Mouse (Mus musculus): Measurements from ENCODE around the gene Rnf126.
A peak's percentile ranks its signal among the peaks of the same experiment; 100 is the strongest.

Rnf126 gene

DNA sequence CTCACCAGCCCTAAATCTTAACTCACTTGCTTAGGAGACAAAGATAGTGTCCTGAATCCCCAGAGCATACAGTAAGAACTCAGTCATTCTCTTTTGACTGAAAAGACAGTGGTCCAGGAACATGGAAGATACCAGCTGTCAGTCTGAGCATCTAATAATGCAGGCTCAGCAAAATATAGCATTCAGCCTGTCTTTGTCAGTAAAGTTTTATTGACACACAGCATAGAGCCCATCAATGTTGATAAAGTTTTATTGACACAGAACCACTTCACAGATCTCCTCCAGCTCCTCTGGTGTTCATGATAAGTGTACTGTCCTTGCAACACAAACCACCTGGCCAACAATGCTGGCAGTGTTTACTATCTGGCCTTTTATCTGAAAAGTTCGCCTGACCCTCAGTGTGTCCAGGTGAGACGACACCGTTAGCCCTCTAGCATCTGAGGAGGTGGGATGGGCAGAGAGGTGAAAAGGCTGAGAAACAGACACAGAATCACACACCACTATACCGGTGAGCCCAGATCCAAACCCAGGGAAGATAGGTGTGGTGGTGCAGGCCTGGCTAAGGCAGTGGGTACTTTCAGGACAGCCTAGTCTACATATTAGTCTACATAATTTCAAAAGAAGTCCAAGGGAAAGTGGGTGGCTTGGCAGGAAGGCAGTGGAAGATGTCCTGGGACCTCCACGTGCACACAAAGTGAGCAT lies 25.7 kb upstream of the Rnf126 start:
- DNase-seq: no peak

DNA sequence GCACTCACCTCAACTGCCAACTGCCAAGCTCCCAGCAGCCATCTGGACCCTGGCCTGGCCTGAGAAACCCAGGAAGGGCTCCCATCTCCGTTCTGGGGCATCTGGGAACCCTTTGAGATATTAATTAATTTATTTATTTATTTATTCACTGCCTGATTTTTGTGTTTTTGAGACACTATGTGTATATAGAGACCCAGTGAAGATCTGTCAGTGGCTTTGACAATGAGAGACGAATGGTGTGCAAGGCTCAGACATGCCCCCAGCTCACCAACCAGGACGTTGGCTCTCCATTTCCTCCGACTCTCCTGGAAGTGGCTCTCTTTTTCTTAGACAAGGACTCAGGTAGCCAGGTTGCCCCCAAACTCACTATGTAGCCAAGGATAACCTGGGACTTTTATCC lies 24.1 kb upstream of the Rnf126 start, which contains the start of gene Prss57:
Gene Prss57, minus strand, starts transcription at position 101 of the 400 bp plus-strand sequence.
- DNase-seq: no peak

DNA sequence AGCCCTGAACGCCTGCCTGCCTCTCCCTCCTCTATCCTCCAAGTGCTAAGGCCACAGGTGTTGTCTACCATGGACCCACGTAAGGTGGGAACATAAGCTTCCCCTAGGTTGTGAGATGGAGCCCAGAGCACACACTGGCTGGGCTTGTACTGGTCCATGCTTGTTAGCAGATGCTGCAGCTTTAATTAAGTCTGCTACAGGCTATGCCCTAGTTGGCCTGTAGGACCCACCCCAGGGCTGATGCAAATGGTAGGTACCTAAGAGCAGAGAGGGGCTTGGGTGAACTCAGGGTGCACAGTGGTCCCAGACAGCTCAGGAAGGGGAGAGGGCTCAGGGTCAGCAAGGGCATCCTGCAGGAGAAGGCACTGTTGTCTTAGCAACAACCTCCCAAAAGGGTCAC lies 22.8 kb upstream of the Rnf126 start:
- no peak for DNase-seq

DNA sequence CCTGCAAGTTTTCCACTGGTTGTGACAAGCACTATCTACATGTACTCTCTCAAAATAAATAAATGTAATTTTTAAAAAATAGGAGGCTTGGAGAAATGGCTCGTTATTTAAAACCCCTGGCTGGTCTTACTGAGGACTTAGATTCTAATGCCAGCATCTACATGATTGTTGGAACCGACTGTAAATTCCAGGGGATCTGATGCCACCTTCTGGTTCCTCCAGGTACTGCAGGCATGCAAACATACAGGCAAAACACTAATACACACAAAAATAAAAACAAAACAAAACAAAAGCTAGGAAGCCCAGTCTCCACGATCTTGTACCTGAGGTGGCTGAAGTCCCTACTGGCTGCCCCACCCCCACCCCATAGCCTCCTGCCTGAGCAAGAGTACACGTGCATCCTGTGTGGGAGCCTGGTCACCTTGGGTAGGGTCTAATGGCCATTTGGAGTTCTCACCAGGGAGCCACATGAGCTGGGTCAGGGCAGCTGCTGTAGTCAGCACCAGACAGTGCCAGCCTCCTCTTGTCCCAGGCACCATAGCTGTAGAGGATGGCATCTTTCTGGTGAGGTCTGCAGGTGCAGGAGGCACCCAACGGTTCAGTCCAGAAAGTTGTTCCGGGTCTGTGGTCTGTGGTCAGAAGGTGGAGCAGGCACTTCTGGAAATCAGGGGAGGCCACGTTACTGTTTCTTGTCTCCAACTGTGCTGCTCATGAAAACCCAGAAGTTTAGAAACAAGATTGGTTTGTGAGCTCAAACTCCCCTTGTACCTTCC lies 21.8 kb upstream of the Rnf126 start:
- DNase-seq: peak; percentile 71

DNA sequence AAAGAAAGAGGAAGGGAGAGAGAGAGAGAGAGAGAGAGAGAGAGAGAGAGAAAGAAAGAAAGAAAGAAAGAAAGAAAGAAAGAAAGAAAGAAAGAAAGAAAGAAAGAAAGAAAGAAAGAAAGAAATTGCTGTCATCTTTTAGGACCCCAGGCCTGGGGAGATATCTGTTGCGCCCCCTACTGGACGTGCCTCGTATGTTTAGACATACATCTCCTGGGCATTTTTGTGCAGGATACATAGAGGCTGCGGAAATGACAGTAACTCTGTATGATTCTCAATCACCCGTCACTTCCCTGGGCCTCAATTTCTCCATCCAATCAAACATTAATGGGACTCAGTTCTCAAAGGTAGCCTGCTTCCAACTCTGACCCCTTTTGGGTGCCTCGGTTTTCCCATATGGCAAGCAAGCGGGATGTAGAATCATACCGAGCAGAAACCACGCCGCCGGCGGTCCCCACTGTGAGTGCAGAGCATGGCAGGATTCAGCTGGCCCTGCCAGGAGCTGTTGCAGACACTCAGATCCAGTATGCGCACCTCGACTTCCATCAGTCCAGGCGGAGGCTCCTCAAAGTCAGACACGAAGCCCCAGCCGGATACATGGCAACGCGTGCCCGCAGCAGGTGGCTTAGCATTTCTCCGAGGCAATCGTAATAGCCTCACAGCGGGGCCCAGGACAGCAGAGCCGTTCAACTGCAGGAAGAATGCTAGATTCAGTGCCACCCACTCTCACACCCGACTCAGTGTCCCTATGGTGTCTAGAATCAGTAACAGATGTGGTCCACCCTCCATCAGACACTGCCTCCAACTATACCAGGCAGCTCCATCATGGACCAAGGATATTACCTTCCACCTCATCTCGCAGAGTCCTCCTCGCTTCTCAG lies 17.4 kb upstream of the Rnf126 start:
- DNase-seq: no peak

DNA sequence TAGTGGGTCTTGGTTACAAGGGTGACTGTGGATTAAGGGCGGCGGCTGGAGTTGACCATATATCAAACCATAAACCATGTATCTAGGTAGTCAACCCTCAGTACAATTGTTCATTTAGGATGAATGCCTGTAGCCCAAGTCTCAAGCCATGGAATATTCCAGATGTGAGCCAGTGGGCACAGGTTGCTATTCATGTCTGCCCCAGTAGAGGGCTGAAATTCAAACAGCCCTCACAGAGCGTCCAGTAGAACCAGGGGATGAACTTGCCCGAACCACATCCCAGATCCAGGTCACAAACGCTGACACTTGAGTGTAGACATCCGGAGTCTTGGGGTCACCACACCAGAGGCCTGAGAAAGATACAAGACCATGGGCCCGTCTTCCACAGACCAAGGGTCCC lies 16.3 kb upstream of the Rnf126 start:
- DNase-seq: no peak

DNA sequence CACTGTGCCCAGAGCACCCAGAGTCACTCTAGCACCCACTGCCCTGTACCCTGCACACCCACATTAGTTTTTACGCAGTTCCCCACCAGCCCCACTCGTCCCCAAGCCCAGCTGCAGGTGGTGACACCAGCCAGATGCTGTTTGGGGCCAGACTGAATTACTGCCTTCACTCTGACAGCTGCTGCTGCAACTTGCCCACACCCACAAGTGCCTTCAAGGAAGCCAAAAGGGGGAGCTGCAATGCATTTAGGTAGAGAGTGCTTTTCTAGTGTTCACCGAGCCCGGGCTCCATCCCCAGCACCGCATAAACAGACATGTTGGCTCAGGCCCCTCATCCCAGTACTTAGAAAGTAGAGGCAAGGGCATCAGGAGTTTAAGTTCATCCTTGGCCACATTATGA lies 15.2 kb upstream of the Rnf126 start:
- no peak for DNase-seq

DNA sequence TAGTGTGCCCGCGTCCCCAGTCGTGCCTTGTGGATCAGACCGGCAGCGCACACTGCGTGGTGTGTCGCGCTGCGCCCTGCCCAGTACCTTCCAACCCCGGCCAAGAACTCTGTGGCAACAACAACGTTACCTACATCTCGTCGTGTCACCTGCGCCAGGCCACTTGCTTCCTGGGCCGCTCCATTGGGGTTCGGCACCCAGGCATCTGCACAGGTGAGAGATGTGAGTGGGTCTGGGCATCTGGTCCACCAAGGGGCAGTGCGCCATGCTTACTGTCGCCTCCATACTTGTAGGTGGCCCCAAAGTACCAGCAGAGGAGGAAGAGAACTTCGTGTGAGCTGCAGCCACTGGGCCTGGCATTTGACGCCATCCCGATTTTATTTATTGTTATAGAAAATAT lies 14.4 kb upstream of the Rnf126 start:
- no peak for DNase-seq

DNA sequence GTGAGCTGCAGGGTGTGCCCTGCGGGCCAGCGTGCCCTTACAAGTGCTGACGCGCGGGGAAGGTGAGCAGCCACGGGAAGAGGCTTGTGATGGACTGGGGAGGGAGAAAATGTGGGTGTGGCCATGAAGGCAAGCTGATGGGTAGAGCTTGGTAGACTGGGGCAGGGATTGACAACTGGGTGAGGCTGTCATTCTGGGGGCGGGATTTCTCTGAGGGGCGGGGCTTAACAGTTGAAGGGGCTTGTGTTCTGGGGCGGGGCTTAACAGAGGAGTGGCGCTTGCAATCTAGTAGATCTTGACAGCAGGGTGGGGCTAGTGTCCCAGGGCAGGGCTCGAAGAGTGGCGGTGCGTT lies 13.9 kb upstream of the Rnf126 start:
- DNase-seq: no peak

DNA sequence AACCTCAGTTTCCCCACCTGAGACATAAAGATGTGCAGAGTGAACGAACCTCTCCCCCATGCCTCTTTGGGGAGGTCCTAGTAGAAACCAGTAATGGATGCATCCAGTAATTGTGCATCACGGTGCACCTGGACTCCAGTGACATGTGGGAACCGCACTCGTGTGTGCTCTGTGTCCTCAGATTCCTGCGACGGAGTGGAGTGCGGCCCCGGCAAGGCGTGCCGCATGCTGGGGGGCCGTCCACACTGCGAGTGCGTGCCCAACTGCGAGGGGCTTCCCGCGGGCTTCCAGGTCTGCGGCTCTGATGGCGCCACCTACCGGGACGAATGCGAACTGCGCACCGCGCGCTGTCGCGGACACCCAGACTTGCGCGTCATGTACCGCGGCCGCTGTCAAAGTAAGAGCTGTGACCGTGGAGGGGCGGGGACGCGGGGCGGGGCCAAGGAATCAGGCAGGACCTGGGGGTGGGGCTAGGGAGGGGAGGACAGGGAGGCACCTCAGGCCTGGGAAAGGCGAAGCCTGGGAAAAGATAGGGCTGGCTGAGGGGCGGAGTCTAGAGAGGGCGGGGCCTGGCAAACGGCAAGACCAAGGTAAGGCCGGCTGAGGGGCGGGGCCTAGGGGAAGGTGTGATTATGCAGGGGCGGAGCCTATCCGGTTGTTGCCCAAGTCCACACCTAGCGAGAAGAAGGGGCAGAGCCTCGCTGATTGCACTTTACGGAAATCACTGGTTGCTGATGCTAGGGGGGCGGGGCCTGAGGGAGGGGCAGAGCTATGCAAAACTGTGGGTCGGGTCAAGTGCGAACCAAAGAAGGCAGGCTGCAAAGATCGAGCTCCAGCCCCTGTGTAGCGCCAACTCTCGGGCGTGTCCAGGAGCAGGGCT lies 13.3 kb upstream of the Rnf126 start:
- peak; percentile 98 for DNase-seq

DNA sequence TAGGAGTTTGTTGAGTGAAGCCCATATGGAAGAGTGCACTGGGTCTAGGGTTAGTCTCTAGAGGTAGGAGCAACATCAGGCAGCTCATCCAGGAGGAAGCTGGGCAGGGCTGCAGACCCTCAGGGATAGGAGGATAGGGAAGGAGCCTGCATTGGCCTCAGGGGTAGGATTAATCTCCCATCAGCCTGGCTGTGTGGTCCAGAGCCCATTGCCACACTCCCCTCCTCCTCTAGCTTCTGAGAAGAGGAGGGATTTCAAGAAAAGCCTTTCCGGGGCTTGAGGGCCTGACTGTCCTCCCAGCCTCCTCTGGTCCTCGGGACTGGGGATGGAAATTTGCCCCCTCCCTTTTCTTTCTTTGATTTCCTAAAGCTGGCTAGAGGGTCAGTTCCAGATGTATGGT lies 12.4 kb upstream of the Rnf126 start:
- no peak for DNase-seq

DNA sequence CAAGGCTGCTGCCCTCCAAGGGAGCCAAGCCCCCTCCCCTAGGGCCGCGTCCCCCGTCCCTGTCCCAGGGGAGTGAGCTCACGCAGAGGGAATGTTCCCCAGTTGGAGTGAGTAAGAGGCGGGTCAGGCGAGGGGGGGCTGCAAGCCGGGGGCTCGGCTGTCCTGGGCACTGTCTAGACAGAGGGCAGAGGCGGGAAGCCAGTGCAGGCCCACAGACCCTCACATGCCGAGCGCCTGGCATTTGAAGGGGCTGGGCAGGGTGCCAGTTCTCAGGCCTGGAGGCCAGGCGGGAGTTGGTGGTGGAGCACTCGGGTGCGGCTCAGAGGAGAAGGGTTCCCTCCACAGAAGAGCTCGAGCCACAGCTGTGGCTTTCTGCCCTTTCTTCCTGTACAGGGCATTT lies 11.3 kb upstream of the Rnf126 start:
- DNase-seq: no peak

DNA sequence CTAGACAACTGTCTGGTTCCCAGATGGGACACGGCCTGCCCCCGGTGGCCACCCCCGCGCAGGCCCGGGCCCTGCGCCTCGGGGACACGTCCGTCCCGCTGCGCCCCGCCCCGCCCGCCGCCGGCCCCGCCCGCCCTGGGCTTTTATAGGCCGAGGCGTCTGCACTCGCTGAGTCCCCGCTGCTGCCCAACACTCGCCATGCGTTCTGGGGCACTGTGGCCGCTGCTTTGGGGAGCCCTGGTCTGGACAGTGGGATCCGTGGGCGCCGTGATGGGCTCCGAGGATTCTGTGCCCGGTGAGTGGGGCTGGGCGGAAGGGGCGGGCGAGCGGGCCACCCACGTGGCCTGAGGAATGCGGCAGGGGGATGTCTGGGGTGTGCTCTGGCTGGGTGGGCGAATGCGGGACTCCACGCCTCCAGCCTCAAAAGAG lies 10.4 kb upstream of the Rnf126 start, which contains the start of gene Fstl3:
Gene Fstl3, plus strand, starts transcription at position 170 of the 429 bp plus-strand sequence.
- DNase-seq: no peak

DNA sequence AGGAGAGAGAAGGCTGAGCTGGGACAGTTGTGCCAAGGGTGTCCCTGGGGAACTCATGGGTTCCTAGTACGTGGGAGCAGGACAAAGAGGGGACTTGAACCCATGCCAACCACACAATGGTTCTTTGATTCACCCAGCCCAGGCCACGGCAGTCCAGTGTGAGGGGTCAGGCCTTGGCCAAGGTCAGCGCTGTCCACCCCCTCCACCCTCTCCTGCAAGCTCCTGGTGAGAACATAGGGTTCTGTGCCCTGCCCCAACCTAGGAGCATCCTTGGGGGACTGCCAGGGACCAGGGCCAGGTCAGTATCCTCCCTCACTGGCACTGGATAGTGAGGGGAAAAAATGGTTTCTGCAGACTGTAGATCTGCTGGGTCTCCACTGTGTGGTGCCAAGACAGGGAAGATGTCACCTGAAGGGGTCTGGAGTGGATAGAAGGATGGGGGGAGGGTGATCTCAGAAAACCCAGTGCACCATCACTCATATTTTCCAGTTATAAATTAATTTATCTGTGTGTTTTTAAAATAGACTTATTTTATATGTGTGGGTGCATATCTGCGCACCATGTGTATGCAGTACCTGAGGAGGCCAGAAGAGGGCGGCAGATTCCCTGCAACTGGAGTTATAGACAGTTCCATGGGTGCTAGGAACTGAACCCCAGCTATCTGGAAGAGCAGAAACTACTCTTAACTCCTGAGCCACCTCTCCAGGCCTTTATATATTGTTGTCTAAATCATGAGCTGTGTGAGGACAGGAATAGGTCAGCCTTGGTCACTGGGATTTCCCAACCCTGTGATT lies 7.9 kb upstream of the Rnf126 start:
- no peak for DNase-seq

DNA sequence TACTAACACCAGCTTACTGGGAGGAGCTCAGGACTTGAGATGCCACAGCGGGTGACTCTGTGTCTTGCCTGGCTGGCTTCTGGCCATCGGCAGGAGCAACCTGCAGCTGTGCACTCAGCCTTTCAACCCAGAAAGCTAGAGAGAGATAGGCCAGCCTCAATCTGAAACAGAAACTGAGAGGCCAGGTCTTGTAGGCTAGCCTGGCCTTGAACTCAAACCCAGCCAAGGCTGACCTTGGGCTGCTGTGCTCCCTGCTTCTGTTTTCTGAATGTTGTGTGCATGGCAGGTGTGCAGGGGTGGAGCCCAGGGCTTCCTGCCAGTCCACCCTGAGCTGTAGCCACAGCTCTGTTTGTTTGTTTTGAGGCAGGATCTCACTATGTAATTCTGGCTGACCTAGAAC lies 6.5 kb upstream of the Rnf126 start:
- no peak for DNase-seq

DNA sequence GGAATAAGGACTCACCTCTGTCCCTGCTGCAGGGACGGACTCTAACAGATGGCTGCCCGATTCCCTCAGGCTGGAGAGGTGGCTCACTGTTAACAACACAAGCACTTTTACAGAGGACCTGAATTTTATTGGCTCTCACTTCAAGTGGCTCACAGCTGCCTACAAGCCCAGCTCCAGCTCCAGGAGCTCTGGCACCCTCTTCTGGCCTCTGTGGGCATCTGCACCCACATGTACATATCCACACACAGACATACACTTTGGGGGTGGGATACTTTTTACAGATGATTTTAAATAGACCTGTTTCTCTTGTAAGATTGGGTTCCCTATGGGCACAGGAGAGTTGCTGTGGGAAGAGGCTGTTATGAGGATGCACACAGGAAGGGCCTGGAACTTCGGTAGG lies 5.6 kb upstream of the Rnf126 start:
- no peak for DNase-seq

DNA sequence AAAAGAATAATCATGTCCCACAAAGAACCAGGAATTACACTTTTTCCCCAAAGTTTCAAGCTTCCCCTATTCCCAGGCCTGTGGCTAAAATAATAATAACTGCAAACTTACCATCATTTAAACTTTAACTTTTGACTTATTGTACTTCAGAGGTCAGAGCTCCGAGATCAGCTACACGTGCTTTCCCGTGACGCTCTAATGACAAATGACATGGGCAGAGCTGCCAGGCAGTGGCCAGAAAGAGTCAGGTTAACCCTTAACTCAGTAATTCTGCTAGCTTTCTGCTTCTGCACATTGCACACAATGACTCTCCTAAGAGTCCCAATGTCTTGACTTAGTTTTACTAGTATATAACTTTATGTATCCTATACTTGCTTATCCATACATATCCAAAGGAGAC lies 2.6 kb upstream of the Rnf126 start:
- no peak for DNase-seq

DNA sequence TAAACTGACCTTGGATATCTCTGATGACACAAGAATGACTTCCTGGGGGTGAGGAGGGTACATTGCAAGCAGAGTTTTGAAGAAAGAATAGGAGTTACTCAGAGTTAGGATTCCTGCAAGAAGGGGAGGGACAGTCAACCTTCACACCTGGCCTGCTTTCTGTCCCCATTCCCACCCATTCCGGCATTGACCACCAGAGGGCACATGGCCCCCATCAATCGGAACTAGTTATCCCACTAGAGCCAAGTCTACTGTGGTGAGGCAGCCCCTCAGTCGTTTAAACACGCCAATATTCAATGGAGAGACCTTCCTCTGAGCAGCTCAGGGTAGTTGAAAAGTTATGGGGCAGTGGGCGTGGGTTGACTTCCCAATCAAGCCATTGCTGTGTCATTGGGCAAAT lies 1.6 kb upstream of the Rnf126 start:
- DNase-seq: peak; percentile 71

DNA sequence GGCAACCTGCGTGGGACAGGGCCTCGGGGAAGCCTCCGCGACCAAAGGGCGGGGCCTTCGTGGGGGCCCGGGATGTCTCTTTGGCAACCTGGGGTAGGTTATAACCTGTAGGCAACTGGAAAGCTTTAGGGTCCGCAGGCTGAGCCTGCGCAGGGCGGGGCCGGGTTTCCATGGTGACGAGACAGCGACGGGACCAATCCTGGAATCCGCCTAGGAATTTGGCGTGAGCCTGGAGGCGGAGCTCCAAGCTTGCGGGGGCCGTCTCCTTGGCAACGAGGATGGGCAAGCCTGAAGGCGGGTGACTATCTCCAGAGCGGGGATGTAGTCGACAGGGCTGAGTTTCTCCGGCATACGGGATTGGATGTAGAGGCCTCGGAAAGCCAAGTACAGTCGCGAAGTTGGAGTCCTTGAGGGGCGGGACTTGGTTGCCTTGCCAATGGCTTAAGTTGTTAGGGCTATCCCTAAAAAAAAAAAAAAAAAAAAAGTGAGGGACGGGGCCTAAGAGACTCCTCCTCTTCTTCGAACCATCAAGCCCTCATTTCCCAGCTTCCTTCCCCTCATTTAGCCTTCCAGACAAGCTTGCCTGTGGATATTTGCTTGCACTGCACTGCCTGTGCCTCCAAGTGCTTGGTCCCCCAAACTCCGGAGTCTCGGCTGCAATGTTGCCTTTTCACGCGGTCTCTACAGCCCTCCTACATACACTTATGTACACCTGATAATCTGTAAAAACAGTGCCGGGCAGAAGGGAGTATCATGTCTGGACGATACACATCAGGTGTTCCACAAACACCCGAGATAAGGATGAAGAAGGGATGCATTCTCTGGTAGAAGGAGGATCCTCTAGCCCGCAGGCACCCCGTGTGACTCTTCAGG lies 856 bp upstream of the Rnf126 start:
- peak; percentile 98 for DNase-seq

DNA sequence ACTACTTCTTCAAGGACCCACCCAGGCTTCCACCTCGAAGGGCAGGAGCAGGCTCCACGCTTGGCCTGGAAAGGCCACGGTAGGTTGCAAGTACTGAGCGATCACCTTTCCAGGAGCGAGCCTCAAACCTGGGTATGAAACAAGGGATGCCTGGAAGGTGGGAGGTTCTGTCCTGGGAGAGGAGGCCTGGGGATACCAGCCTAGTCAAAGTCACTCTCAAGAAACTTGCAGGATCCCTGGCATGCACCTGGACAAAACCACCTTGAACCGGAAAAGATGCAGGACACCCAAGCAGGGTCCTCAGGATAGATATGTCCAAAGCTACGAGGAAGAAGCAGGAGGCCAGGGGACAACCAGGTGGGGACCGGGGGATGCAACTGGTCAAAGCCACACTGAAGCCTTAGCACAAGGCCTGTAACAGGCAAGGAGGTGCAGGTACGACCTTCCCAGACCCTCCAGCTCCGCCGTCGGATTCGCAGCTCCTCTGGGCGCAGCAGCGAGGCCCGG lies 698 bp downstream of the Rnf126 start:
- DNase-seq: no peak
